Mouse (Mus musculus): ENCODE measurements around the gene Tbk1.
A peak's percentile ranks its signal among the peaks of the same experiment; 100 is the strongest.

The Tbk1 gene

DNA sequence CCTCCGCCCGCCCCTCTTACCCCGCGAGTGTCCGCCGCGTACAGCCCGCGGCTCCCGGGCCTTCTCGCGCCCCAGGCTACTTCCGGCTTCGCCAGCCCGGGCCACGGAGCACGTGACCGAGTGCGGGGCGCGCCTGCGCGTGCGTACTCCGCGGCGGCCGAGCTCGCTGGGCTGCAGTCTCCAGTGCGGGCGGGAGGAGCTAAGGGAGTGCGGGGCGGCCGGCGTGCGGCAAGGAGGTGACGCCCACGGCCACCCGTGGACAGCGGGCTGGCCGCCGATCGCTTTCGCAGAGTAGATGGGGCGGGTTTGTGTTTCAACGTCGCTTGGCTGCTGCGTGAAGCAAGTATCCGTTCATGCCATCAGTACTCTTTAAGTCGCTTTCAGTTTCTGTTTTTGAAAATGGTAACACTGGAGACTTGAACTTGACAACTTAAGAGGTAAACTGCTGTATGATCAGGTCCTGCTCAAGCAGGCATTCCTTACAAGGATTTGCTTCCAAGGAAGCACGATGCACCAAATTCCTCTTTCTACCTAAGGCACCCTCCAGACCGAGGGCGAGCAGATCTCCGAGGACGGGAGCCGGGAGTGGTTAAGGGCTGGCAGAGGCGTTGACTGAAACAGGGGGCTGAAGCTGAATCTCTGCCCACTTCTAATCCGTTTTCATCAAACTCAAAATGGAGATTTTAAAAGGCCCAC, at the start of gene Tbk1:
Tbk1 (minus strand) TSS at position 113 of the 696 bp plus-strand sequence.
- DNase-seq (ENCODE audit: low read depth, low spot score), result peak; percentile 91

DNA sequence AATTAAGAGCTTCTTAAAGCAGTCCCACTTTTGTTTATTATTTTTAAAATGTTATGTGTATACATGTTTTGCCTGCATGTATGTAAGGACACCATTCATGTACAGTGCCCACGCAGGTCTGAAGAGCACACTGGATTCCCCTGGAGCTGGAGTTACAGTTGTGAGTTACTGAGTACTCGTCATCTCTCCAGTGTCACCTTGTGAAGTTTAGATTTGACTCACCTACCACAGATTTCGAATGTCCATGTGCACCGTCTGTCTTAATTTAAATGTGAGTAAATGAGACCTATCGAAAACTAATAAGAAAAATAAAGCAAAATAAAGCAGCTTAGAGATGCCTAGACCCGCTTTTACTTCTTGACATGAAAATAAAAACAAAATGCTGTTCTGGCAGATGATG, 49.7 kb upstream of the Tbk1 start:
- DNase-seq (ENCODE audit: low read depth, low spot score), result no peak

DNA sequence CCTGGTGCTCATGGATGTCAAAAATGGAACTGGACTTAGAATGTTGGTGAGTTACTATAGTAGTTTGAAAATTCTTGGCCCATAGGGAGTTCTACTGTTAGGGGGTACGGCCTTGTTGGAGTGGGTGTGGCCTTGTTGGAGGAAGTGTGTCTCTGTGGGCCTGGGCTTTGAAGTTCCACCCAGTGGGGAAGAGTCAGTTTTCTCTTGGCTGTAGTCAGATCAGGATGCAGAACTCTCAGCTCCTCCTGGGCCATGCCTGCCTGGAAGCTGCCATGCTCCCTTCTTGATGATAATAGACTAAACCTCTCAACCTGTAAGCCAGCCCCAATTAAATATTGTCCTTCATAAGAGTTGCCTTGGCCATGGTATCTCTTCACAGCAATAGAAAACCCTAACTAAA, 47.6 kb upstream of the Tbk1 start:
- DNase-seq (ENCODE audit: low read depth, low spot score), result no peak

DNA sequence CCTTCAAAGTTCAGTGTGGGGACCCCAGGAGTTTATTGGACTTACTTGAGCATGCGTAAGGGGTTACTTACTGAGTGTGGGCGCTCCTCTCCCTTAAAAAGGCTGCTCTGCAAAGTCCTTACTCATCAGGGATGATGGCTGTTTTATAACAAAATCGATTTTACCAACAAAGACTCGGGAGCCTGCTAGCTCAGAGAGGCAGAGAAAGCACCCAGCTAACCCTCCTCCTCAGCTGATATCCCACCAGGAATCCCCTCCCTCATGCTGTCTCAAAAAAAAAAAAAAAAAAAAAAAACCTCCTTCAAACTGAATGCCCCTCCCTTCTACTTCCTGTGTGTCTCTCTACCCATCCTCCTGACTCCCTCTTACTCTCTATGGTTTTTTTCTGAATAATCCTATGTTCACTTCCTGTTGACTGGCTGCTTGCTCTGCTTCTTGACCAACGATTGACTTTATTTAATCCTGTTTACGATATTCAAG, 42.0 kb upstream of the Tbk1 start:
- DNase-seq (ENCODE audit: low read depth, low spot score), result no peak

DNA sequence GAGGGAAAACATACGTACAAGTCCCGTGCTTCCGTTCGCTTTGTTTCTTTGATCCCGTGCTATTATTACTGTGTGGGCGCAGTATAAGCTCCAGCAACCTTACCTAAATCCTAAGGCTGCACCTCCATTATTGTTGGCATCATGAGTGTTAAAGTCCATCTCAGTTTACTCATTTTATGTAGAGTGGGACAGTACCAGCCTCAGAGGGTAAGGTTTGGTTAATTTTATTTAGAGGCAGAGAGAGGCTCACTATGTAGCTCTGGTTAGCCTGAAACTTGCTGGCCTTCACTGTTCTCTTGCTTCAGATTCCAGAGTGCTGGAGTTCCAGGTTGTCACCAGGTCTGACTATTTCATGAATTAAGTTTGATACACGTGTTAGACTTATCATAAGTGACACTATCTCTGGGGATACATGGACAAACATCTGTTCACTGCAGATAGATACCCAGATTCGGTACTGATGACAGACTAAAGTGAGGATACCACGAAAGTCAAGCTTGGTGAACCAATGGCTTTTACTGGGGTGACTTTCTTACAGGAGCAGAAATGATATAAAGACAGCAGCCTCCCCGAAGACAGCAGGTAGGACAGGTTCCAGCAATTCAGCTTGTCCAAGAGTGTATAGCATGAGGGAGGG, 40.7 kb upstream of the Tbk1 start:
- no peak for DNase-seq (ENCODE audit: low read depth, low spot score)

DNA sequence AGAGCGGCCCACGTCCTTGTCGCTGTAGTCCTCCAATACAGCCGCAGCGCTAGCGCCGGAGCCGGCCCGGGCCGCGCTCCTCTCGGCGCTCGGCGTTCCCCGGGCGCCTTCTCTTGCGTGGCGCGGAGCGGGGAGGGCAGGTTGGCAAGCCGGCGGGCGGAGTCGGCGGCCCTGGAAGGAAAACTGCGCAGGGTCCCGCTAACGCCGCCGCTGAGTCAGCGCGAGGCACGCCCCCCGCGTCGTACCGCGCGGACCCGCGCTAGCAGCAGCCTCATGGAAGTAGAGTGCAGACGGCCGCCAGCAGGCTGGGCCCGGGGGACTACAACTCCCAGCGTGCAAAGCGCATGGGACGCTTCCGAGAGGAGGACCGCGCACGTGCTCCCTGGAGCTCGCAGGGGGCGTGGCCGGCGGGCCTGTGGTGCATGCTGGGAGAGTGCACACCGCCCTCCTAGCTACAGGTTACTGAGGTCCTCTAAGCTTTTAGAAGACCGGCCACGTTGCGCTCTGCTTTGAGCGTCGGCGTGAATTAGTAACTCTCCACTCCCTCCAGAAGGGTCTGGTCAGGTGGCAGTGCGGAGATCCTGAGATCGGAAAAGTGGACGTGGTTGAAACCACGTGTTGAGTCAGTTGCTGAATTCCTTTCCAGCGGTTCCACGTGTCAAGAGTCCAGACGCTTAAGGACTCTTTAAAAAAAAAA, 39.7 kb upstream of the Tbk1 start, which contains the start of gene Xpot:
Xpot (minus strand) TSS at position 147 of the 697 bp plus-strand sequence.
- peak; percentile 94 for DNase-seq (ENCODE audit: low read depth, low spot score)

DNA sequence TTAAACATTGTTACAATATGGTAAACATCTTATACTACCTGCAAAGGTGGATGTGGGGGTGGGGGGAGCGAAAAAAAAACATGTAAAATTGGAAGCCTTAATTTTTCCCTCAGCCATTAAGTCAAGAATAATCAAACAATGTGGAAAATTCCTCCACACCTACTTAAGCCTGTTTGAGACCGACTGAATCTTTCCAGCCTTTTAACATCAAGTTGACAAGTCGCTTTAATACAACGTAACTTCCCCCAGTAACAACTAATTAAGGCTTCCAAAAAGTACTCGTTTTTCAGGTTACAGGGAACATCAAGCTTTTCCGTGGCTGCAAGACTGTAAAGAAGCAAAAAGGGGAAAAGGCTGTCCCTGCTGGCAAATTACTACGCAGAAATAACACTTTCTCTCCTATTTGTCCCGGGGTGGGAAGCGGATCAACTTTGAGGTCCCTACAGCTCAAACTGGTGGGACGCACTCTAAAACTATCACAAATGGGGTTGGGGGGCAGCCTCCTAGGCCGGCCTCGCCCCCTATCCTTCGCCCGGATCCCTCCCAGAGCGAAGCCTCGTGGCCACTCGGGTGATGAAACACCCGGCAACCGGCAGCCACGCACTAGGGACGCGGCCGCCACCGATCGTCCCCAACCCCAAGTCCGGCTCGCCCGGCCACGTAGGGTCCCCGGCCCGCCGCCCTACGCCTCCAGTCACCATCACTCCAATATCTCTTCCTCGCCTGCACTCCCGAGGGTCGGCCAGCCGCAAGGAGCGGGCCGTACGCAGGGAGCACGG, 39.0 kb upstream of the Tbk1 start:
- DNase-seq (ENCODE audit: low read depth, low spot score), result no peak

DNA sequence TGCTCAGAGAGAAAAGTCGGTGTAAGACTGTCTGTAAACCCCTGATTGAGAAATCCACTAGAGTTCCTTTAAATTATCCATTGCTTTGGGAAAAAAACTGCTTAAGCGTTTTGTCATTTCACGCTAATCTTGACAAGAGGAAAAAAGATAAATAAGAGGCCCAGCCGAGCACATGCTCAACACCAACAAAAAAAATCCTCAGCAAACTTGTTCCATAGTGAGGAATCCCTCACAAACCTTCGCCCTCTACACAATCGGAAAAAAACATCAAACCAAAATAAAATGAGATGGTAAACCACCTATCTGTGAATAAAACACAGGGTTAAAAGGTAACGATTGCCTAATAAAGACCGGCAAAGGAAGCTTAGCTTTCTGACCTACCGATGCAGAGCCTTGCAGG, 38.4 kb upstream of the Tbk1 start:
- DNase-seq (ENCODE audit: low read depth, low spot score), result no peak

DNA sequence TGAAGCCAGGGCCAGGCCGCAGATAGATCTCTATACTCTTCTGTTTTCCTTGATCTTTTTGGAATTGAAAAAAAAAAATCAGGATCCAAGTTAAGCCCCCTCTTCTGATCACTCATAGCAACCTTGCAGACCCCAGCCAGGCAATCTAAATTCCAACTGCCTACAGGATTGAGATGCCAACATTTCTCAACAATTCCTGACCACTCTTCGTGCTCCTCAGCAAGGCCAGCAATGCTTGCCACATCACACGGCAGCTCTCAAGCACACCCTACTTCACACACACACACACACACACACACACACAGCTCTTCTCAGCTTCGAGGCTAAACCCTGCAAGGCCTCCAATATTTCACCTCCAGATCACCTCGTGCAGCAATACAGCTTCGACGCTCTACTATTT, 37.1 kb upstream of the Tbk1 start:
- DNase-seq (ENCODE audit: low read depth, low spot score), result no peak

DNA sequence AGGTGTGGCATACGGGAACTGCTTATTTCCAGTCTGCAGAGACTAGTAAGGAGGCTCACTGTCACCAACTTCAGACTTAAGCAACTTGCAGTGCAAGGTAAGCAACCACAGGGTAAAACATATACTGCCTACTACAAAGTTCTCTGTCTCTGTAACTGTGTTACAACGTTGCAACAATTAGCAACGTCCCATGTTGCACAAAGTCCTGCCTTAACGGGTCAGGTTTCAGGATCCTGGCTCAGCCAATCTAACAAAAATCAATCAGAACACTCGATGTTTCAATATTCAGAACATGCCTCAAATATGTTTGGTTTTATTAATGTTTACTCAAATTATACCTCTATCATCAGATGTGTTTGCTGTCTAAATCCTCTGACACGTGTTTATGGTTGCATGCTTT, 35.8 kb upstream of the Tbk1 start:
- DNase-seq (ENCODE audit: low read depth, low spot score), result no peak

DNA sequence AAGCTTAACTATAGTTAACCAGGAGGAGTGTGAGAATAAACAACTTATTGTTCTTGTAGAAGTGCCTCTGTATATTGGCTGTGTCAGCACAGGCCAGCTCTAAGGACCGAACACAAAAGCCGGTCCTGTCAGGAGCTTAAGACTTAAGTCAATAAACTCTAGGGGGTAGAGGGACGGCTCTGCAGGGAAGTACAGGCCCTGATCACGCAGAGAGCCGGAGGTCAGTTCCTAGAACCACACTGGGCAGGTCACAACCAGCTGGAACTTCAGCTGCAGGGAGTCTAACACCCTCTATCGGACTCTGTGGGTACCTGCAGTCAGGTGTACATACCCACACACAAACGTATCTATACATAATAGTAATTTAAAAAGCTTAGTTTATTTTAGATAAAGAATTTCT, 29.3 kb upstream of the Tbk1 start:
- DNase-seq (ENCODE audit: low read depth, low spot score), result no peak

DNA sequence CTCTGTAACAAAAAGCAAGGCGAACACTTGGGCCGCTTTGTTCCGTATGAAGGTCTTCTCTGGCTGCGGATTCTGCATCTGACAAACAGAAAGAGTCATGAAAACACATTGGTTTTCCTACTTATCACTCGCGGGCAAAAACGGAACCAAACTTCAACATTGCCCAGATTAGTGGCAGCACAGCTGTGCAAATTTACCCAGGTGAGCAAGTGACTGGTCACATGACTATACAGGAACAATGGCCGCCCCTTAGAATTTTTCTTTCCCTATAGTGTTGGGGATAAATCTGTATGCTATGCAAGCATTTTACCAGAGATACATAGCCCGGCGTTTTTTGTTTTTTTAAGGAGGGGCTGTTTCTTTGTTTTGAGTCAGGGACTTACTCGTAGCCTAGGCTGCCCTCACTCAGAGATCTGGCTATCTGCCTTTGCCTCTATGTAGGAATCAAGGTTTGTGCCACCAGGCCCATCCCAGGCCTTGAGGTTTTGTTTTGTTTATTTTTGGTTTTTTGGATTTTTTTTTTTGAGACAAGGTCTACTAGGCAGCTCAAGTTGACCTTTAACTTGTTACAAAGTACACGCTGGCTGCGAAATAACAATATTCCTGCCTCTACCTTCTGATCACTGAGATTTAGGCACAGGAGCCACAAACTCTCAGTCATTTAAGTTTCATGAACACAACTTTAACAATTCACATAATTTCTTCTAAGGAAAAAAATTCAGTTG, 28.7 kb upstream of the Tbk1 start:
- DNase-seq (ENCODE audit: low read depth, low spot score), result no peak

DNA sequence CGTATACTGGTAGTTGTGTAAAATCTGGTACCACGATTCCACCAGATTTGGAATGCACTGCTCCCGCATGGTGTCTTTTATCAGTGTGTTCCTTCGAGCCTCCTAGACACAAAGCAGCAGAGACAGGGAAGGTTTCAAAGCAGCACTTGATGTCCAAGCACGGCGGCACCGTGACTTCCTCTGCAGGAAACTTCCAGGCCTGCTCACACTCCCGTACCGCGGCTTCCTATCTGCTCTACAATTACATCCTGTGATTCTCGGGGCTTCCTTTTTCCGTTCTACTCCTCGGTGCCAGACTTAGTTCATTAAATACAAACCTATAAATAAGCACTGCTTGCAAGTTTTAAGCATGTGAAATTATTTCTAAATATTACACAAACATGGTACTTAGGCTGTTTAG, 27.0 kb upstream of the Tbk1 start:
- DNase-seq (ENCODE audit: low read depth, low spot score), result no peak

DNA sequence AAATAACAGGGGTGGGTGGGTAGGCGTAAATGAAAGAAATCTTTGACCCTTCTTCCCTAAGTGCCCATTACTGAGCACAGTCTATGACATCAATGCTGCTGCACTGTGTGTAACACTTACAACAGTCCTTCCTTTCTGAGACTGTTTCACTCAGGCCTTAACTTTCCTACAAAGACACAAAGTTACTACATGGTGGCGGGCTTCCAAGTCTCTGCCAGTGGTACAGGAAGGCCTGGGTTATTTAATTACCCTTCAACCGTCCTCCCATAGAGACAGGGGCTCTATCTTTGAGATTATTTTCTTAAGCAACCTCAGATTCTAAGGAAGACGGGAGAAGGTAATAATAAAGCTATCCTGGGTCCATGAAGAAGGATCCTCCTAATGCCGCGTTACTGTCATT, 25.9 kb upstream of the Tbk1 start:
- no peak for DNase-seq (ENCODE audit: low read depth, low spot score)

DNA sequence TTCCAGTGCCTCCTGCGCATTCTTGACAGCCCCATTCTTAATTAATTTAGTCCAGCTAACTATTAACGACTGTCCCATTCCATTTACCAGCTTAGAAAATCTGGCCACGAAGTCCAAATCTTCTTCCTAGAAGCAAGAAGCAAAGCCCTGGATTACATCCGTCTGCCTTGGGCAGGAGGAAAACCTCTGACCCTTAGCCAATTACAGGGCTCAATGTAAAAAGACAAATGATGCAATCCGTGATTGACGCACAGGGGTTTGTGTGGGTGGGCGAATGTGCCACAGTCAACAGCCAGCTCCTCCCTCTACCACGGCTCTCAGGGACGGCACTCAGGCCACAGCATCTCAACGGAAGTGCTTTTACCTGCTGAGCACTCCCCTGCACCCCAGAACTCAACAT, 25.0 kb upstream of the Tbk1 start:
- DNase-seq (ENCODE audit: low read depth, low spot score), result no peak

DNA sequence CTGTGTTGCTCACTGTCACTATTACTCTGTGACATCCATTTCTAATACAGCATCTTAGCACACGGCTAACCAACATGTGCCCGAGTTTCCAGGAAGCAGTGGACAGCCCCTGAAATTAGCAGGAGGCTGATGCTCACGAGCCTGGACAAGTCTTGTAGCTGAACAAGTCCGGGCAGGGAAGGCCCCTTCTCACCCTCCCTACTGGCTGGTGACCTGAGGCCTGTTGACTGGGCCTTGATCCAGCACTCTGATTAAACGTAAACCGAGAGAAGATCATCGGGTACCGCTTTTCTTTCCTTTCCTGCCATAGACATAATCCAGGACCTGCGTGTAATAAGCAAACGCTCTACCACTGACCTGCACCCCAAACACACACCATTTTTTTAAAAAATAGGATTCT, 21.6 kb upstream of the Tbk1 start:
- DNase-seq (ENCODE audit: low read depth, low spot score), result no peak

DNA sequence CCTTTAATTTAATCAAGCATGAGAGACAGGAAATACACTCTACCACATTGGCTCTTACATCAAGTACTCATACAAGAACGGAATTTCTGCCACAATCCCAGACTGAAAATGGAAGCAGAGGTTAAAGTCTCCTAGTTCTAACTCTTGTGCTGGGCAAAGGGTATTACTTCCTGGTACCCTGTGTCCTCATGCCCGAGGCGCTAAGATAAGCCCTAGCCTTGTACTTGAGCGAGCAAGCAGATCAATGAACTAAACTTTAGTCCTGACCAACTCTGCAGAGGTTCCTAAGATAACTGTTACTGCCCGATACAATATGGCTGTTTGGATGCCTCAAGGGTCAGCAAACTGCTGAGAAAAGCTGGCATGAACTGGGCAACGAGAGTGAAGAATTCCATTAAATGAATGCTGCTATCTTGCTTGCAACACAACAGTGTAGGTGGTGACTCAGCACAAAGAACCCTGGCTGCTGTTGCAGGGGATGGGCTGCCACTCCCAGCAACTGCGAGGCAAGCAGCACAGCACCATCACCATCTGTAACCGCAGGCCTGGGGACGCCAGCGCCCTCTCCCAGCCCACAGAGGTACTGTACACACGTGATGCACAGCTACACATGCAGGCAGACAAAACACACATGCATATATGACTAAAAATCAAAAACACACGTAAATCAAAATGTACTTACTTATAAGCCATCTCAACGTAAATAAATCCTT, 18.2 kb upstream of the Tbk1 start:
- DNase-seq (ENCODE audit: low read depth, low spot score), result no peak

DNA sequence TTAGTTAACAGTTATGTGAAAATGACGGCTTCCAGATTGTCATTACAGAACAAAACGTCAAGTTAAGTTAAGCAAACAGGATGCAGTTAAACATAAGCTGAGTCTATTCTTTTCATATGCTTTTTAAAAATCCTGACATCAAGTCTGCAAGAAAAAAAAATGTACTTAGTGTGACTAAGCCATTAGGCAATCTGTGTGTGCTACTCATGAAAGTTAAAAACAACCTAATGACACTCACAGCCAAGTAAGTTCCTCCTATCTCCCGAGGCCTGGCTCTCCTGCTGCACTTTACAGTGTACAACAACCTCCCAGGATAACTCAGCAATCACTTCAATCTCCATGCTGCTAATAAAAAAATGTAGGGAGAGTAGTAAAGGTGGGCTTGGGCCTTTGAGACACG, 17.0 kb upstream of the Tbk1 start:
- no peak for DNase-seq (ENCODE audit: low read depth, low spot score)

DNA sequence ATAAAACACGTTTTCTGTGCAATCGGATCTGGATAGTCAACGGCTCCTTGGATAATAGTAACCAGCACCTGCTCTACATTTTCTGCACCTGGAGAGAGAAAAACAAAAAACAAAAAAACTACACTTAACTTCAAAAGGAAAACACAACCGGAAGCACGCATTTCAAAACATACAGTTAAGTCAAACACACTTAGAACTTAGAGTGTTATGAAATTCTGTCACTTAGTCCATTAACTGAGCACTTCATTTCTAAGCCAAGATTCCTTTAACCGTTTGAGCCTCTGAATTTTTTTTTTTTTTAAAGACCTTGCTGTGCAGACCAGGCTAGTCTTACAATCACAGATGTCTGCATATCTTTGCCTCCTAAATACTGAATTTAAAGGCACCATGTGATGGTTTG, 14.7 kb upstream of the Tbk1 start:
- no peak for DNase-seq (ENCODE audit: low read depth, low spot score)

DNA sequence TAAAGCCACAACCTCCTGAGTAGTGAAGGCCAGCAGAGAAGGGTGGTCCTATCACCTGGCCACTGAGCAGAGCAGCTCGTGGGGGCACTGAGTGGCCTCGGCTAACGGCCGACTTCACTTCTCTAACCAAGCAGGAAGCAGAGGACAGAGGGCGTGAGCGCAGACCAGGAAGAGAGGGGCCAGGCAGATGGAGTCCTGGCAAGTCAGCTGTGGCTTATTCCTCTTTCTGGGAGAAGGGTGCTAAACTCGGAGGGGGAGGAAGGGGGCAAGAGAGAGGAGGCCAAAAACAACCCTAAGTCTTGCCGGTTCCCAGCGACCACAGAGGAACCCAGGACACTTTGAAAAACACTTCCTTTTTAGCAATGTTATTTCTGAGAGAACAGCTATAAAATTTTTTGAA, 10.0 kb upstream of the Tbk1 start:
- DNase-seq (ENCODE audit: low read depth, low spot score), result peak; percentile 40

DNA sequence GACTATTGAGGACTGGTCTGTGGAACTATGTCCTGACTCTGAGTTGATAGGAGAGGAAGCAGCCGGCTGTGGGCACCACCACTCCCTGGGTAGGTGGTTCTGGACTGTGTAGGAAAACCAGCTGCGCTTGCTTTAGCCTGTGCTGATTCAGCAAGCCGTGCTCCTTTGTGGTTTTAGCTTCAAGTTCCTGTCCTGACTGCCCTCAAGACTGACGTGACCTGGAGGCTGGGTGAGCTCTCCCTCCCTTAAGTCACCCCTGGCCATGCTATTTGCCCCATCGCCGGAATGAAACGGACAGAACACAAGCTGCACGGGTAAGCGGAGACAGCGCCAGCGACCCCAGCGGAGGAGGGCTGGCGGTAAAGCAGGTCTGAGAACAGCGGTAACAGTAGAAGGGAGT, 4.5 kb upstream of the Tbk1 start:
- peak; percentile 28 for DNase-seq (ENCODE audit: low read depth, low spot score)

Data from skeletal muscle tissue, adult 2 months (tissue).